Mouse (Mus musculus) CH12.LX (cell line): ENCODE data around the gene Ccl4.

Experiments used
- BHLHE40 ChIP-seq: IDR thresholded peaks from 2 replicates; pipeline ENCODE4 v1.6.1; 2011; ENCODE audit warnings: mild to moderate bottlenecking, low read depth, low read length, improper control_type of control experiment
- CHD1 ChIP-seq: IDR thresholded peaks from 2 replicates; pipeline ENCODE4 v1.6.1; 2012; ENCODE audit warnings: low read depth, low read length, improper control_type of control experiment, inconsistent platforms
- CTCF ChIP-seq, 2 experiments: IDR thresholded peaks in 1 of 2; conservative IDR thresholded peaks in 1 of 2; 2 replicates each; pipeline ENCODE4 v1.5.1; 2011 to 2012; ENCODE audit warnings: low read depth in 2 of 2, low read length in 2 of 2, improper control_type of control experiment in 1 of 2, inconsistent platforms in 1 of 2, mild to moderate bottlenecking in 1 of 2, moderate library complexity in 1 of 2
- E2F4 ChIP-seq: IDR thresholded peaks from 2 replicates; pipeline ENCODE4 v1.6.1; 2011; ENCODE audit warnings: low read depth, low read length, improper control_type of control experiment; ENCODE audit not compliant: insufficient replicate concordance
- EP300 ChIP-seq: IDR thresholded peaks from 2 replicates; pipeline ENCODE4 v1.6.1; 2011; ENCODE audit warnings: low read length, improper control_type of control experiment
- ETS1 ChIP-seq: conservative IDR thresholded peaks from 2 replicates; pipeline ENCODE4 v1.6.1; 2012; ENCODE audit warnings: low read depth, mild to moderate bottlenecking, inconsistent platforms, low read length, improper control_type of control experiment, moderate library complexity
- GABPA ChIP-seq: IDR thresholded peaks from 2 replicates; pipeline ENCODE4 v1.6.1; 2012; ENCODE audit warnings: low read depth, low read length, improper control_type of control experiment, inconsistent platforms; ENCODE audit not compliant: insufficient replicate concordance
- JUN ChIP-seq: IDR thresholded peaks from 2 replicates; pipeline ENCODE4 v1.6.1; 2011; ENCODE audit warnings: low read depth, mild to moderate bottlenecking, low read length, improper control_type of control experiment, moderate library complexity; ENCODE audit not compliant: insufficient read depth
- MEF2A ChIP-seq: IDR thresholded peaks from 2 replicates; pipeline ENCODE4 v1.6.1; 2014; ENCODE audit warnings: low read depth, mild to moderate bottlenecking, inconsistent platforms, low read length, improper control_type of control experiment, borderline replicate concordance
- POLR2A ChIP-seq: IDR thresholded peaks from 2 replicates; pipeline ENCODE4 v1.6.1; 2011; ENCODE audit warnings: low read depth, mild to moderate bottlenecking, improper control_type of control experiment, low read length
- TCF12 ChIP-seq: IDR thresholded peaks from 2 replicates; pipeline ENCODE4 v1.6.1; 2014; ENCODE audit warnings: low read depth, mild to moderate bottlenecking, inconsistent platforms, low read length, improper control_type of control experiment
- USF2 ChIP-seq: conservative IDR thresholded peaks from 2 replicates; pipeline ENCODE4 v1.6.1; 2011; ENCODE audit warnings: low read depth, low read length, improper control_type of control experiment
- ZC3H11A ChIP-seq: IDR thresholded peaks from 2 replicates; pipeline ENCODE4 v1.6.1; 2012; ENCODE audit warnings: low read depth, mild to moderate bottlenecking, inconsistent platforms, low read length, improper control_type of control experiment
- ZMIZ1 ChIP-seq: IDR thresholded peaks from 2 replicates; pipeline ENCODE4 v1.6.1; 2012; ENCODE audit warnings: low read depth, mild to moderate bottlenecking, inconsistent platforms, low read length, improper control_type of control experiment

GRCm38 (mm10) chr11:83649305-83649841, 13.0 kb upstream of the Ccl4 start, which contains the start of gene Ccl3:
- TF ChIP-seq CTCF (conservative IDR thresholded peaks at IDR 0.05 in 1 of 2, IDR thresholded peaks at IDR 0.05 in 1 of 2; ENCODE audit: low read depth in 2 of 2, low read length in 2 of 2): peak in 1 of 2 experiments; percentile 8; a peak in 1 of 4 replicates
- TF ChIP-seq POLR2A: no peak
- no peak for TF ChIP-seq TCF12
- no peak for TF ChIP-seq GABPA
- TF ChIP-seq USF2: no peak
- peak; percentile 72 for TF ChIP-seq BHLHE40
- TF ChIP-seq E2F4: no peak
- peak; percentile 50; the same call in 1 of the 2 replicates for TF ChIP-seq EP300
- TF ChIP-seq ZMIZ1: no peak
- no peak for TF ChIP-seq CHD1
- peak; percentile 69; the same call in 1 of the 2 replicates for TF ChIP-seq ETS1
- no peak for TF ChIP-seq ZC3H11A
- peak; percentile 87 for TF ChIP-seq MEF2A
- TF ChIP-seq JUN: no peak
